Mouse (Mus musculus): ENCODE results near the gene Lfng.
A peak's percentile ranks its signal among the peaks of the same experiment; 100 is the strongest.

Lfng gene

GRCm38 (mm10) chr5:140616691-140617090 is 9.6 kb downstream of the Lfng start:
- no peak for DNase-seq (ENCODE audit: low read depth)

GRCm38 (mm10) chr5:140617714-140618113 is 10.6 kb downstream of the Lfng start:
- no peak for DNase-seq (ENCODE audit: low read depth)

- peak; percentile 74 for DNase-seq (ENCODE audit: low read depth)
Measured at GRCm38 (mm10) chr5:140619151-140619771, 12.1 kb downstream of the Lfng start.

DNA sequence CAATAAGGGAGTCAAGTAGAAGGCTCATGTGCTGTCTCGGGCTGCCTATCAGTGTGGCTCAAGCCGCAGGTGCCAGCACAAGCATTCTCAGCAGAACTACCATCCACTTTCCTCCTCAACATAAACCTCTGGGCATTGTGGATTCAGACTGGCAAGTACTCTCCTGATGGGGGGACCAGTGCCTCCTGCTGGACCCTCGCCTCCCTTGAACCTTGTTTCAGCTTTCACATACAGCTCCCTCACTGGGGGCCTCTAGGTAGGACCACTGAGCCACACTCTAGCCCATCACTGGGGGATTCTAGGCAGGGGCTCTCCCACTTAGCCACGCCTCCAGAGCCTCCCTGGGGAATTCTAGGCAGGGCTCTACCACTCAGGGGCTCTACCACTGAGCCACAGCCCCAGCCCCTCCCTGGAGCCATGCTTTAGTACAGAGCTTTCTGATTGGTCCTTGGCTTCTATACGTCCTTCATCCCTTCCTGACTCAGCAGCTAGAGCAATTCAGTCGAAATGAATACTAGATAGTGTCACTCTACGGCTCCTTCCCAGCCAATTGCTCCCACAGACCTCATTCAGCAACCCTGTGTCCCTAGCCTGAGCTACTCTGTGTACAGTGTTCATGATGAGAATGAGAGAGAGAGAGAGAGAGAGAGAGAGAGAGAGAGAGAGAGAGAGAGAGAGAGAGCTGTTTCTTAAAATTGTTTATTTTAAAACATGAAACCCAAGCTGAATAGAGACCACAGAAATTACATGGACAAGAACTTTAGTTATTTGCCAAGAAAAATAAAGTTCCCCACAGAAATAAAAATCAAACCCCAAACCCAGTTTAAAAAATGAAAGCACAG is 13.0 kb downstream of the Lfng start:
- no peak for DNase-seq (ENCODE audit: low read depth)

DNA sequence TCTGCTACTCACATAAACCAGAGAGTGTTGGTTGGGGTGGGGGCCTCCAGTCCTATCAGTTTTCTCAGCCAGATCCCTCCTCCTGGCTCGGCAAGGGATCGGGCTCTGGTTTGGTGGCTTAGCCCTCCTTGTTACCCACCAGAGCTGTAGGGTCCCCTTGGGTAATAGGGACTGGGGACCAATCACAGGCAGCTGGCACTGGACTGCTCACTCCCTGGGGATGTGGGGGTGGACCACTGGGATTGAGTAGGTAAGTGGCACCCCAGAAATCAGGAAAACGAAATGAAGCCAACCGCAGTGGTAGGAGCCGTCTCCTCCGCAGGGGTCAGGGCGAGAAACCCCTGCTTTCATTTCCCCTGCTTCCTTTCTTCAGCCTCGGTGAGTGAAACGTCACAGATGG is 14.0 kb downstream of the Lfng start:
- DNase-seq (ENCODE audit: low read depth): no peak

DNA sequence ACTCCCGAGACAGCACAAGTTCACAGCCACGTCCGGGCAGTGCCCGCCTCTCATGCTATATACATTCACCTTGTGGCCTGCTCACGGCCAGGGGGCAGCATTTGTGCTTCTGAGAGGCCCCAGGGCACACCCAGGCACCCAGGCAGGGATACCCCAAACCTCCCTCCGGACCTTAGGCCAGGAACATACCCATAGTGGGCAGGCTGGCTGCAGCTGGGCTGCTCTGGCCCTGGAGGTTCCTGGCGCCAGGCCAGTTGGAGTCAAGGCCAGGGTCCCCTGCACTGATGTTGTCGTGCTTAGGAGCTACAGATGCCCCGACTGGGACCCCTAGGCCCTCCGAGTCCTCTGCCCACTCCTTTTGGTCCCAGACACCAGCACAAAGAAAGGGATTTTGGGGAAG is 14.4 kb downstream of the Lfng start:
- no peak for DNase-seq (ENCODE audit: low read depth)

DNA sequence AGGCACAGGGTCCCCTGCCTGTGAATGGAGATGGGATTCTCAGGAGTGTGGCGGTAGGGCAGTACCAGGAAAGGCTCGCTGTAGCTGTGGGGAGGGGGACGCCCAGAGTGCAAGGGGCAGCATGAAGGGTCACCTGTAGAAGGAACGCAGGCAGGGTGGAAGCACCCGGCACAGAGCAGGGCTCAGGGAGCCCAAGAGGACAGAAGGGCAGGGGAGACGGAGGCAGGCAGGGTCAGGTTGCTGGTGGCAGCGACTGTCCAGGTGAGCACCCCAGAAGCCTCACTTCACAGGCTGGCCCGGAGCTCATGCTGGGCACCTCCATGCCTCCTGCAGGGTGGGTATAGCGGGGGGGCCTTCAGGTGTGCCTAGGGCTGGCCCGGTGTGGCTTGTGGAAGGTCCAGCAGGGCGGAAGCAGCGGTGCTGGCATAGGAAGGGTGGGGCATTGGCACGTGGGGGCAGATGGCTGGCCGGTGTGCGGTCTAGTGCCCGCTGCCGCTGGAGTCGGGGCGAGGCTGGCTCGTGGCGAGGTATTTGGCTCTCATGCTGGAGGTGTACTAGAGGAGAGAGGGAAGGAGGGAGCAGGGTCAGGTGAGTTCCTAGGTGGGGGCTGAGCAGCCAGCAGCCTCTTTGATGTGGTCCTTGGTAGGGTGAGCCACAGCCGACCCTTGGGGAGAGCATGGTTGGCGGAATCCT is 16.0 kb downstream of the Lfng start:
- DNase-seq (ENCODE audit: low read depth): no peak

DNA sequence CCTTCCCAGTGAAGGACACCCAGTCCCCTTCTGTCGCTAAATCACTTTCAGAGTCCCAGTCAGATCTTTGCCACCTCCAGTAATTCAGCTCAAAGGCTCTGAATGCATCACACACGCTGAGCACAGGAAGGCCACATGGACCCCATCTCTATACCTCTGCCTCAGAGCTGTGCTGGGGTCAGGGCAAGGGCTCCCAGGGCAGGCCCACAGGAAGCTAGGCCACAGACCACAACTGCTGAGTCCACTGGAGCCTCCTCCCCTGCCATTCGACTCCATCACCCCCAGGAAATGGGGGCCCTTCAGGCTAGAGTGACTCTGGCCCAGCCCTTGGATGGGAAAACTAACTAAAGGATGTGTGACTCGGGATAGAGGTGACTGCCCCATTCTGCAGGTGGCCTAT is 16.7 kb downstream of the Lfng start:
- no peak for DNase-seq (ENCODE audit: low read depth)

DNA sequence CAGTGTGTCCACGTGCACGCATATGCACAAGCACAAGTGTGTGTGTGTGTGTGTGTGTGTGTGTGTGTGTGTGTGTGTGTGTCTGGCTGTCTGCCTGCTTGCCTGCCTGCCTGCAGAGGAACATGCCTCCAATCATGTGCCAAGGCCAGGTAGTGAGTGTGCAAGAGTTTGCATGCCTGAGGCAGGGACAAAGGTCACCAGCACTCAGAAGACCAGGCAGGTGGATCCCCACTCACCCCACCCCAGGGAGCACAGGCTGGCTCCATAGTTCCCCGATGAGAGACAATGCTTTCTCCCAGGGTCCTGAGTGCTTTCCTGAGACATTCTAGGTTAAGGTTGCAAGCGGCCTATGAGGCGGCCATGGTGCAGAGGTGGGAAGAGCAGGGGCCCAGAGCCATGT is 17.1 kb downstream of the Lfng start:
- no peak for DNase-seq (ENCODE audit: low read depth)

GRCm38 (mm10) chr5:140624961-140625360 is 17.8 kb downstream of the Lfng start:
- DNase-seq (ENCODE audit: low read depth): no peak

GRCm38 (mm10) chr5:140627580-140627979 is 20.5 kb downstream of the Lfng start:
- DNase-seq (ENCODE audit: low read depth): no peak

DNA sequence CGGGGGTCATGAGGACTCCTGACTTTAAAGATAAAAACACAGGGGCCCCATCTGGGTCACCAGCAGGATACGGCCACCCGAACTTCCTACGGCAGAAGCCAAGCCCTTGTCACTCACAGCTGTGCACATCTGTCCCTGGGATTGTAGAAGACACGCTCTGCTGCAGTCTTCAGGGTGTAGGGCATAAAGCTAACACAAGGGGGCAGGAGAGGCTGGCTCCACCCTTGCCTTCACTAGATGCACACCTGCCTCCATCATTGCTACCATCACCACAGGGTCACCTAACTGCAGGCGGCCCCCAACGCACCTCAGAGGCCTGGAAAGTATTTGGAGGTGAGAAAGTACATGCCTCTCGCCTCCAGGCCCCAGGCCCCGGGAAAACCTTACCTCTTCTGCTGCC is 21.9 kb downstream of the Lfng start:
- no peak for DNase-seq (ENCODE audit: low read depth)

DNA sequence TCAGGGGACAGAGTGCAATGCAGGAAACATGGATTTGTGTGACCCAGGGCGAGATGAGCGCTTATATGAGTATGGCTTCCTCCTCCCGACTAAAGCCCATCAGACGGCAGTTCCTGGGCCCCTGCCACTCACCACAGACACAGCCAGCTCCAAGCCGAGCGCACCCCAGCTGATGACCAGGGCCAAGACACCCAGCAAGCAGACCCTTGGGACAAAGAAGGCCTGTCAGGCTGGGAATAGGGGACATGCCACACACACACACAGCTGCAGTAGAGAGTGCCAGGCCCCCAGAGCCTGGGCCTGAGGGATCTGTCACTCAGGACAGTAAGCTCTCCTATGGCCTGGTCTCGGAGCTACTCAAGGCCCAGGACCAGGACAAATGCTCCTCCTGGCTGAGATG is 26.3 kb downstream of the Lfng start:
- DNase-seq (ENCODE audit: low read depth): no peak

DNA sequence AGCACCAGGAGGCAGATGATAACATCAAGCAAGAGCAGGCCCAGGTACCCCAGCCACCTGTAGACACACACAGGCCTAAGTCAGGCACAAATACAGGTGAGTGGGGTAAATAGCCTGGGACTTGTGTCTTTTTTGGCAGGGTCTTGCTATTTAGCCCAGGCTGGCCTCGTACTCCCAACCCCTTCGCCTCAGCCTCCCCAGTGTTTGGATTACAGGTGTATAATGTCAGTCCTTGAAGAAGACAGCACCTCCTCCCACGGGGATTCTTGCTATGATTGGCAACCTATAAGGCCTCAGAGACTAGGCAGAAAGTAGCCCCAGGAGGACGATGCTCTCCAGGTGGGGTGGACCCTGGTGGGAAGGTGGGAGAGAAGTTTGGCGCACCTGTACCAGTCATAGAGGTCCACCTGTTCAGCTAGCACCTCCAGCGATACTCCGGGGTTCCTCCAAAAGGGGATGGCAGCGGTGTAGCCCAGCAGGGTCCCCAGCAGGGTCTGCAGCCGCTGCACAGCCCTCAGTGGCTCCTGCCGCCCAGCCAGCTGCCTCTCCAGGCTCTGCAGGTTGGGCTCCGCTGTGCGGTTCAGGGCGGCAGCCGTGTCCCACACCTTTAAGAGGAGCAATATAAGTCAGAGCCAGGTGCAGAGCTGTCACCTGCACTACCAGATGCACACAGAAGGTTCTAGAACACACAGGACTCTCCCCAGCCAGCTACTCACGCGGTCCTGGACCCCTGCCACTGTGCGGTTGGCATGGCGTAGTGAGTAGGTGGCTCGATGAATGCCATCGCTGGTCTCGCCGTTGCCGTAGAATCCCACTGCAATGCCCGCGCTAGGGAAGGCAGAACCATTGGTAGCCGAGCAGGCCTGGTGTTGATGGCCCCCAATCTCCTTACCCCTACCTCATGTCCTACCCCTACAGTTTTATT is 27.9 kb downstream of the Lfng start:
- DNase-seq (ENCODE audit: low read depth): no peak

DNA sequence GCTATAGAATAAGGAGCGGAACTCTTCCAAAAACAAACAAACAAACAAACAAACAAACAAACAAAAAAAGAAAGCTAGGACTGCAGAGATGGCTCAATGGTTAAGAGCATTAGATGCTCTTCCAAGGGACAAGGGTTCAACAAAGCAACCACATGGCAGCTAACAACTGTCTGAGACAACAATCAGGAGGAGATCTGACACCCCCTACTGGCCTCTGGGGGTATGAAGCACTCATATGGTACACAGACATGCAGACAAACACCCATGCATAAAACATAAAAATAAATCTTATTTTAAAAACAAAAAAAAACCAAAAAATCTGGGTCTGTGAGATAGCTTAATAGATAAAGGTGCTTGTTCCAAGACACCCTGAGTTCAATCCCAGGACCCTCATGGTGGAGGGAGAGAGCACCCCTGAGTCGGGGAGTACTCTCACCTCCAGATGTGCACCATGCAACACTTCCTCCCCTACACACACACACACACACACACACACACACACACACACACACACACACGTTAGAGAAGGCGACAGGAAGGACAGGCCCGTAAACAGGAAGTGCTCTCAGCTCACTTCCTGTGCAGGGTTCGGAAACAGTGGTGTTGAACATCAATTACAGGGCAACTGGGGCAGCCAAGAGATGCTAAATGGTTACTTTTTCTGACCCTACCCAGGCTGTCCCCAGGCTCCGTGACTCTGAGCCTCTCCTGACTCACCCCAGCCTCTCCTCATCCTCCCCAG is 29.4 kb downstream of the Lfng start:
- DNase-seq (ENCODE audit: low read depth): no peak

- DNase-seq (ENCODE audit: low read depth): no peak
Measured at GRCm38 (mm10) chr5:140637058-140637410, 29.9 kb downstream of the Lfng start.

GRCm38 (mm10) chr5:140637989-140638388 is 30.9 kb downstream of the Lfng start:
- DNase-seq (ENCODE audit: low read depth): no peak

DNA sequence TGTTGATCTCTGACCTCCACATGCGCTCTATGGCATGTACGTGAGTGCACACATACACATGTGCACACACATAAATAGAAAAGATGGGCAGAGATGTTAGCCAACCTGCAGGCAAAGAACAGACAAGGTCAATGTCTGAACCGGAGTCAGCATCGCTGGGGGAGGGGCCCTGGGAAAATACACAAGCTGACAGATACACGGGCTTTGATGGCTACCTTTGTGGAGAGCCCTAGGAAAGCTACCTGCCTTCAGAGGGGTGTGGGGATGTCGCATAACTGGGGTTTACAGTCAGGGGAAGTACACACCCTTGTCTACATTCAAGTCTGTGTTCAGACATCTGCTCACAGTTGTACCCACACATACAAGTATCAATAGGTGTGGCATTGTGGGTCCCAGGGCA is 31.4 kb downstream of the Lfng start:
- no peak for DNase-seq (ENCODE audit: low read depth)

GRCm38 (mm10) chr5:140639312-140639711 is 32.2 kb downstream of the Lfng start:
- no peak for DNase-seq (ENCODE audit: low read depth)

GRCm38 (mm10) chr5:140639871-140640270 is 32.8 kb downstream of the Lfng start:
- no peak for DNase-seq (ENCODE audit: low read depth)

DNA sequence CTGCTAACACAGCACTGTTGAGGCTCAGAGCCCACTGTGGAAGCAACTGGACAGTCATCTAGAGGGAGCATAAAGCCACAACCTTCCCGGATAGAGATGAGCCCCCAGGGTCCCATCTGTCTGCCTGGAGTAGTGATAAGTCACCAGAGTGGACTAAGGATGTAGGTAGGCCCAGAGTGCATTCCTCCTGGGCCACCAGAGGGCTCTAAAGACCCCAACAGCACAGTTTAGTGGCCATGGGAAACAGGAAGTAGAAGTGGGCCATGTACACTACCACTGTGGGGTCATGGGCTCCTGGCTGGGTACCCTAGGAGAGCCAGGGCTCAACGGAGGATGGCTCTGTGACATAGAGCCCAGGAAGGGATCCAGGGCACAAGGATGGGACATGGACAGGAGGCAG is 33.7 kb downstream of the Lfng start:
- no peak for DNase-seq (ENCODE audit: low read depth)

Measured in c-Kit-positive CD71-positive TER-119-negative erythroid progenitor cells, embryonic 14.5 days (primary cell).